Mouse (Mus musculus): Measurements from ENCODE around the gene Gba.
"Not testable (repeated sequence)": the region's sequence is repeated elsewhere in the genome, so short reads cannot be mapped to it uniquely, and the experiment has no call there.

Gba gene

GRCm38 (mm10) chr3:89202253-89203141, at the start of gene Gba:
TSS of gene Gba (plus strand) at chr3:89202928.
- peak; percentile 65 to 75 for DNase-seq

GRCm38 (mm10) chr3:89156951-89157350, 45.8 kb upstream of the Gba start:
- no peak for DNase-seq

- no peak for DNase-seq
Measured at GRCm38 (mm10) chr3:89158651-89159050, 44.1 kb upstream of the Gba start.

GRCm38 (mm10) chr3:89159211-89159610, 43.5 kb upstream of the Gba start:
- peak in 1 of 2 experiments; percentile 24 for DNase-seq

- peak in 1 of 2 experiments; percentile 61 for DNase-seq
Measured at GRCm38 (mm10) chr3:89159616-89160344, 42.9 kb upstream of the Gba start, which contains the start of gene Hcn3. TSS of gene Hcn3 (minus strand) at chr3:89160196.

GRCm38 (mm10) chr3:89161207-89161606, 41.5 kb upstream of the Gba start:
- DNase-seq: not testable (repeated sequence)

GRCm38 (mm10) chr3:89161786-89162185, 40.9 kb upstream of the Gba start:
- no peak for DNase-seq

GRCm38 (mm10) chr3:89163123-89163522, 39.6 kb upstream of the Gba start:
- DNase-seq: no peak

GRCm38 (mm10) chr3:89163643-89164245, 39.0 kb upstream of the Gba start:
- no peak for DNase-seq

- peak; percentile 93 to 95 for DNase-seq
Measured at GRCm38 (mm10) chr3:89164506-89165267, 38.0 kb upstream of the Gba start, which contains the start of gene Clk2. TSS of gene Clk2 (plus strand) at chr3:89164795.

- DNase-seq: no peak
Measured at GRCm38 (mm10) chr3:89165268-89165870, 37.4 kb upstream of the Gba start.

GRCm38 (mm10) chr3:89166945-89167344, 35.8 kb upstream of the Gba start:
- DNase-seq: no peak

- DNase-seq: no peak
Measured at GRCm38 (mm10) chr3:89174844-89175243, 27.9 kb upstream of the Gba start.

GRCm38 (mm10) chr3:89175544-89175943, 27.2 kb upstream of the Gba start:
- no peak for DNase-seq

- no peak for DNase-seq
Measured at GRCm38 (mm10) chr3:89176421-89176820, 26.3 kb upstream of the Gba start.

- peak; percentile 75 to 88 for DNase-seq
Measured at GRCm38 (mm10) chr3:89177242-89178106, 25.3 kb upstream of the Gba start, which contains the start of gene Scamp3. TSS of gene Scamp3 (plus strand) at chr3:89177473.

GRCm38 (mm10) chr3:89178107-89178385, 24.7 kb upstream of the Gba start:
- no peak for DNase-seq

- no peak for DNase-seq
Measured at GRCm38 (mm10) chr3:89179056-89179455, 23.7 kb upstream of the Gba start.

GRCm38 (mm10) chr3:89181749-89182500, 20.8 kb upstream of the Gba start:
- no peak for DNase-seq

GRCm38 (mm10) chr3:89182531-89183057, 20.1 kb upstream of the Gba start:
- no peak for DNase-seq
